Mouse (Mus musculus): ENCODE measurements around the gene Smad1. TPM values are rescaled to one million over a fixed set of nuclear protein-coding genes. Genes with fewer than 3 reads are reported as not detected.

Gene Smad1
- polyA plus RNA-seq, 1 experiment from 2014 or later: 50.4 TPM

DNA sequence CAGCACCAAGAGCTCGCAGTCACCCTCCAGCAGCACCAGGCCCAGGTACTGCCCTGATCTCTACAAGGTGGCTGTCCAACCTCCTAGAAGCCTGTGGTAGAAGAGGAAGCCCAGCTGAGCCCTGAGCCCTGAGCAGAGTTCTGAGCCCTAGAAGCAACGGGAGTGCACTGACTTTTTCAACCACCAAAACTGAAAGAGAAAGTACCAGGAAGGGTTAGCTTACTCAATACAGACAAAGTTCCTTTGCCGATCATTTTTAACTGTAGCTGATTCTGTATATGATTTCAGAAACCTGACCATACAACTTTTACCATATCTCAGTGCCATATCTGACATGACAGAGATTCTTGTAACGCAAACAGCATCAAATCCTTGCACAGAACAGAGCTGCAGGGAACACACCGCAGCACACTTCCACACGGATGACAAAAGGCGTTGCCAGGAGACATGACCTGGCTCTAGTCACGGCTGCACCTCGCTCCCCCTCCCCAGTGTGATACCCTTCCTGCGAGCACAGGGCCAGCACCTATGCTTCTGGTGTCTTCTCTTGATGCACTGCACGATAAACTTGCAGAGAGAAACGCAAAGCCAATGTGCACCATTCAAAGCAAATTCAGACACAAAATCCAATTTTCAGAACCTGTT lies 28.6 kb downstream of the Smad1 start:
- no peak overlapping the region for H3K4me3 ChIP-seq (ENCODE audit: low read depth, low read length)
- peaks cover 5% of the 10 kb centered on the region; the same call in 1 of the 2 replicates for H3K36me3 ChIP-seq (ENCODE audit: control insufficient read depth, insufficient read depth, low read length)
- ATAC-seq (ENCODE audit: insufficient number of reproducible peaks, low FRiP score, low TSS enrichment, low read depth) (no peak), DNase-seq (ENCODE audit: low spot score) (no peak)
- H3K4me2 ChIP-seq (ENCODE audit: low read depth, severe bottlenecking): no peak overlapping the region
- H3K4me1 ChIP-seq (ENCODE audit: control insufficient read depth, insufficient read depth, low read length): peaks cover 15% of the 10 kb centered on the region
- WGBS: 92% methylated on average over 12 of the region's 12 CpGs
- no peaks in the 10 kb centered on the region for H3K27me3 ChIP-seq (ENCODE audit: control insufficient read depth, insufficient read depth, low read length)
- H3K9me3 ChIP-seq (ENCODE audit: control insufficient read depth, low read length): no peaks in the 10 kb centered on the region
- H3K27ac ChIP-seq (replicated peaks; ENCODE audit: low read depth, low read length): no peak overlapping the region
- no peak overlapping the region for H3K9ac ChIP-seq (ENCODE audit: low read length)

DNA sequence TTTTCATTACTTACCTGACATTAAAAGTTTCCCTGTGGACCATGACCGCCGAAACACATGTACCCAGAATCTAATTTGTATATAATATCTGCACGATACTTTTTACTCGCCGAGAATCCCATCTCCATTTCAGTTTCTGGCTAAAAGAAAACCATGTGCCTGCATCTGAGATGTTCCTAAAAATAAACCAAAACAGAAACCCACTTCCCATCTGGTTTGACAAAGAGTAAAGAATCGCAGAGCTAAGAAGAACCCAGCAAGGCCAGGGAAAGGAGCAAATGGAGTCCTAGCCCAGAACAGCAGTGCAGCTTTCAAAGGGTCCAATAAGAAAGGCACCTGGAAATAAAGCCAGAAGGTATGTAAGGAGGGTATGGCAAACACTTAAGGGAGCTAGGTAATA lies 30.2 kb downstream of the Smad1 start:
- Histone ChIP-seq H3K4me2 (ENCODE audit: low read depth, severe bottlenecking) (no peak overlapping the region), H3K4me3 (ENCODE audit: low read depth, low read length) (no peak overlapping the region), H3K4me1 (ENCODE audit: control insufficient read depth, insufficient read depth, low read length) (0 out of 2 replicates have a peak, but pooled peaks cover 3% of the 10 kb centered on the region), H3K36me3 (ENCODE audit: control insufficient read depth, insufficient read depth, low read length) (peaks cover 5% of the 10 kb centered on the region; the same call in 1 of the 2 replicates), H3K27ac (replicated peaks; ENCODE audit: low read depth, low read length) (no peak overlapping the region), H3K27me3 (ENCODE audit: control insufficient read depth, insufficient read depth, low read length) (no peaks in the 10 kb centered on the region), H3K9ac (ENCODE audit: low read length) (no peak overlapping the region), H3K9me3 (ENCODE audit: control insufficient read depth, low read length) (no peaks in the 10 kb centered on the region)
- ATAC-seq (ENCODE audit: insufficient number of reproducible peaks, low FRiP score, low TSS enrichment, low read depth) (no peak), DNase-seq (ENCODE audit: low spot score) (no peak)
- whole genome bisulfite sequencing: 91% methylated on average over 6 of the region's 6 CpGs

DNA sequence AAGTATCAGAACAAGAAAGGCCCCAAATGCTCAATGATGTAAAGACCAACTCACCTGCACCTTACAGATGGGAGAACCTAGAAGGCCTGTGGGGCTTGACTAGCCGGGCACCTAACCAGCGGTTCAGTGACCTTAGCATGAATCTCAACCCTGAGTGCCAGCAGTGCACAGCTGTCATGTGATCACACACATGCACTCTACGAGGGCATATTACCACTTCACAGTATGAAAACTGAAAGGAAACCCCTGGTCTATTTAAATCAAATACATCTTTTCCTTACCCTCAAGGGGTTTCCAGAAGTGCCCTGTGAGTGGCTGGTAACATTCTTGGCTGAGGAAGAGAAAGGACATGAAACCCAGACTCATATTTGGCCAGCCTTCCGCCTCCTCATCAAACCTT lies 31.4 kb downstream of the Smad1 start:
- 91% methylated on average over 4 of the region's 4 CpGs for WGBS
- DNase-seq (ENCODE audit: low spot score) (no peak), ATAC-seq (ENCODE audit: insufficient number of reproducible peaks, low FRiP score, low TSS enrichment, low read depth) (no peak)
- no peak overlapping the region for H3K4me2 ChIP-seq (ENCODE audit: low read depth, severe bottlenecking)
- no peaks in the 10 kb centered on the region for H3K9me3 ChIP-seq (ENCODE audit: control insufficient read depth, low read length)
- no peak overlapping the region for H3K9ac ChIP-seq (ENCODE audit: low read length)
- no peaks in the 10 kb centered on the region for H3K27me3 ChIP-seq (ENCODE audit: control insufficient read depth, insufficient read depth, low read length)
- H3K27ac ChIP-seq (replicated peaks; ENCODE audit: low read depth, low read length): no peak overlapping the region
- no peak overlapping the region for H3K4me3 ChIP-seq (ENCODE audit: low read depth, low read length)
- peaks cover 6% of the 10 kb centered on the region for H3K4me1 ChIP-seq (ENCODE audit: control insufficient read depth, insufficient read depth, low read length)
- H3K36me3 ChIP-seq (ENCODE audit: control insufficient read depth, insufficient read depth, low read length): peaks cover 5% of the 10 kb centered on the region; the same call in 1 of the 2 replicates

DNA sequence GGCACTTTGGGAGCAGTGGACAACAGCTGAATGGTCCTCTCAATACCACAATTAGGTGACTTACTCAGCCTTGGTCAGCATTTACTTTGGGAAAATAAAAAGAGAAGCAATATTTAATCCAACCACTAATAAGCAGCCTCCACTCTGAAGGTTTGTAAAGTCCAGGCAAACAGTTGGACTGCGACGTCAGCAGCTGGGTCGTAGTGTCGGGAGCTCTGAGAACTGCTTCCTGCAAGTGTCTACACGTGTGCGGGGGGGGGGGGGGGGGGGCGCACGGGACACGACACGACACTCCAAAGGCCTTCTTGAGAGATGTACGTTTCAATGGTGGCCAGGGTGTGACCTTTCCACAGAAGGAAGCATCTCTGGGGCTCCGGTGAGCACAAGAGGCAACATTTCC lies 32.0 kb downstream of the Smad1 start:
- Histone ChIP-seq H3K27ac (replicated peaks; ENCODE audit: low read depth, low read length) (no peak overlapping the region), H3K27me3 (ENCODE audit: control insufficient read depth, insufficient read depth, low read length) (no peaks in the 10 kb centered on the region), H3K4me2 (ENCODE audit: low read depth, severe bottlenecking) (no peak overlapping the region), H3K4me1 (ENCODE audit: control insufficient read depth, insufficient read depth, low read length) (peaks cover 9% of the 10 kb centered on the region), H3K4me3 (ENCODE audit: low read depth, low read length) (no peak overlapping the region), H3K36me3 (ENCODE audit: control insufficient read depth, insufficient read depth, low read length) (peaks cover 5% of the 10 kb centered on the region; the same call in 1 of the 2 replicates), H3K9me3 (ENCODE audit: control insufficient read depth, low read length) (no peaks in the 10 kb centered on the region), H3K9ac (ENCODE audit: low read length) (no peak overlapping the region)
- no peak for DNase-seq (ENCODE audit: low spot score)
- 77% methylated on average over 12 of the region's 12 CpGs for WGBS
- ATAC-seq (ENCODE audit: insufficient number of reproducible peaks, low FRiP score, low TSS enrichment, low read depth): no peak

DNA sequence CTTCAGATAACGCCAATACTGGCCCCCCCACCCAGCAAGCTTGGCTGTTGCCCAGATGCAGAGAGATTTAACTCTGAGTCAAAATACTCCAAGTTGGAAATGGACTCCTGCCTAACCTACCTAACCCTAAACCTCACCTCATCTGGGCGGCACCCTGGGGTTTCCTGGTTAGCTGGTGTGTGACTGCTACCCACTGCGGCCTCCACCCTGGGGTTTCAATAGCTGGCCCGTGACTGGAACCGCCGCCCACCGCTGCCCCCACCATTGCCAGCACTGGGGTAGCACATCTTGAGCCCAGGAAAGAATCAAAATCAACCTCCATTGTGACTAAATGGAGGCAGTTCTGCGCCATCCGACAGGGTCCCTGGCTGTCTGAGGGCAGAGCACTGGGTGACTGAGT lies 33.1 kb downstream of the Smad1 start:
- H3K9ac ChIP-seq (ENCODE audit: low read length): no peak overlapping the region
- ATAC-seq (ENCODE audit: insufficient number of reproducible peaks, low FRiP score, low TSS enrichment, low read depth): no peak
- no peaks in the 10 kb centered on the region for H3K27me3 ChIP-seq (ENCODE audit: control insufficient read depth, insufficient read depth, low read length)
- 91% methylated on average over 9 of the region's 9 CpGs for WGBS
- H3K4me3 ChIP-seq (ENCODE audit: low read depth, low read length): no peak overlapping the region
- H3K36me3 ChIP-seq (ENCODE audit: control insufficient read depth, insufficient read depth, low read length): peaks cover 5% of the 10 kb centered on the region
- no peak for DNase-seq (ENCODE audit: low spot score)
- H3K9me3 ChIP-seq (ENCODE audit: control insufficient read depth, low read length): no peaks in the 10 kb centered on the region
- no peak overlapping the region for H3K4me2 ChIP-seq (ENCODE audit: low read depth, severe bottlenecking)
- peaks cover 11% of the 10 kb centered on the region for H3K4me1 ChIP-seq (ENCODE audit: control insufficient read depth, insufficient read depth, low read length)
- H3K27ac ChIP-seq (replicated peaks; ENCODE audit: low read depth, low read length): no peak overlapping the region

DNA sequence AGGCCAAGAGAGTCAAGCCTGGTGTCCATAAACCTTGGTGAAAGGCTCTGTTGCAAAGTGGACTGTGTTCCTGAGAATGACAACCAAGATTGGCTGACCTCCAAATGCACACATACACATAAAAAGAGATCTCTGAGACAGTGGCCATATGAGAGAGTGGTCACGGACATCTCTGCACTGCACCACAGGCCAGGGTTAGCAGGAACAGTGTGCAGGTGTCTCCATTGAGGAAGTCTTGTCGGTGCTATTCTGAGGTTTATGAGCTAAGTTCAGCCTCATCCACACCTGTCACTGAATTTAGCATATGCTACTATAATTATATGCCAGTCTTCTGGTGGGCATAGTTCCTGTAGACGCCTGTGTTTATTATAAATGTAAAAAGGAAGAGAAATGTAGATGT lies 33.6 kb downstream of the Smad1 start:
- Histone ChIP-seq H3K27me3 (ENCODE audit: control insufficient read depth, insufficient read depth, low read length) (no peaks in the 10 kb centered on the region), H3K4me2 (ENCODE audit: low read depth, severe bottlenecking) (no peak overlapping the region), H3K9me3 (ENCODE audit: control insufficient read depth, low read length) (no peaks in the 10 kb centered on the region), H3K4me1 (ENCODE audit: control insufficient read depth, insufficient read depth, low read length) (peaks cover 11% of the 10 kb centered on the region), H3K27ac (replicated peaks; ENCODE audit: low read depth, low read length) (no peak overlapping the region), H3K9ac (ENCODE audit: low read length) (no peak overlapping the region), H3K4me3 (ENCODE audit: low read depth, low read length) (no peak overlapping the region), H3K36me3 (ENCODE audit: control insufficient read depth, insufficient read depth, low read length) (peaks cover 3% of the 10 kb centered on the region)
- 89% methylated on average over 3 of the region's 3 CpGs for WGBS
- DNase-seq (ENCODE audit: low spot score) (no peak), ATAC-seq (ENCODE audit: insufficient number of reproducible peaks, low FRiP score, low TSS enrichment, low read depth) (no peak)

DNA sequence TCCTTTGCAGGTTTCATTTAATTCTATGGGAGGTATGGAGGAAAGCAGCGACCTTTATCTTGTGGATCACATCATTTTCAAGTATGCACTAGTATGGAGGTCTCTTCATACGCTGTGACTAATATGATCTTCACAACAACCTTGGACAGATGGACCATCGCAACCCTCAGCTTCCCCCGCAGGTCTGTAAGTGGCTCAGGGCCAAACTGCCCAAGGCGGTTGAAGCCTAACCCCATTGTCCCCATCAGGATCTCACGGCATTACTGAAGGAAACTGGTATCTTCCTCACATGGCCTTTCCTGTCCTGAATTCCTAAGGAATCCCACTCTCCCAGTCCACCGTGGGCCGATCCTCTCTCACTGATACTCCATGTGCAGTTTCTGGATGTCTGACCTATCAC lies 34.5 kb downstream of the Smad1 start:
- Histone ChIP-seq H3K9me3 (ENCODE audit: control insufficient read depth, low read length) (no peaks in the 10 kb centered on the region), H3K27me3 (ENCODE audit: control insufficient read depth, insufficient read depth, low read length) (no peaks in the 10 kb centered on the region), H3K36me3 (ENCODE audit: control insufficient read depth, insufficient read depth, low read length) (peaks cover 3% of the 10 kb centered on the region), H3K4me2 (ENCODE audit: low read depth, severe bottlenecking) (no peak overlapping the region), H3K4me3 (ENCODE audit: low read depth, low read length) (no peak overlapping the region), H3K9ac (ENCODE audit: low read length) (no peak overlapping the region), H3K27ac (replicated peaks; ENCODE audit: low read depth, low read length) (no peak overlapping the region), H3K4me1 (ENCODE audit: control insufficient read depth, insufficient read depth, low read length) (peaks cover 11% of the 10 kb centered on the region)
- no peak for DNase-seq (ENCODE audit: low spot score)
- ATAC-seq (ENCODE audit: insufficient number of reproducible peaks, low FRiP score, low TSS enrichment, low read depth): no peak
- WGBS: 90% methylated on average over 8 of the region's 8 CpGs

DNA sequence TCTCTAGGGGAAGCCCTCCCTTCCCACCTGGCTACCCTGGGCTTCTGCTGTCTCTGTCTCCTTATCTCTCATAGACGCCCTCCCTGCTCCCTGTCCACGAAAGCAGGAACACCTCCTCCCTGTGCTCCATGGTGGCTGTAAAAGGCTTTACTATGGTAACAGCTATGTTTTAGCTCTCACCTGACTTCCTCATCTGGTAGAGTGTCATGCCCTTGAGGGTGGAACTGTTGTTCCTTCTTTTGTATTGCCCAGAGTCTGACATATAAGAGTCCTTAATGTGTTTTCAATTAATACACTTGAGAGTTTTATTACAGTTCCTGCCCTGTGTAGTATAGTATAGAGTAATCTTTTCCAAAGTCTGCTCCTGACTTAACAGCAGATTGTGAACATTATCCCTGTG lies 36.9 kb downstream of the Smad1 start:
- 54% methylated on average over 2 of the region's 2 CpGs for WGBS
- ATAC-seq (ENCODE audit: insufficient number of reproducible peaks, low FRiP score, low TSS enrichment, low read depth) (no peak), DNase-seq (ENCODE audit: low spot score) (no peak)
- peaks cover 11% of the 10 kb centered on the region for H3K4me1 ChIP-seq (ENCODE audit: control insufficient read depth, insufficient read depth, low read length)
- no peaks in the 10 kb centered on the region for H3K9me3 ChIP-seq (ENCODE audit: control insufficient read depth, low read length)
- no peak overlapping the region for H3K4me3 ChIP-seq (ENCODE audit: low read depth, low read length)
- H3K36me3 ChIP-seq (ENCODE audit: control insufficient read depth, insufficient read depth, low read length): no peaks in the 10 kb centered on the region; the same call in none of the 2 replicates
- no peak overlapping the region for H3K27ac ChIP-seq (replicated peaks; ENCODE audit: low read depth, low read length)
- no peaks in the 10 kb centered on the region for H3K27me3 ChIP-seq (ENCODE audit: control insufficient read depth, insufficient read depth, low read length)
- H3K9ac ChIP-seq (ENCODE audit: low read length): no peak overlapping the region
- H3K4me2 ChIP-seq (ENCODE audit: low read depth, severe bottlenecking): no peak overlapping the region
